Mouse (Mus musculus) adrenal gland, postnatal 14 days (tissue): ENCODE data around the gene Cdc14a. TPM values are rescaled to one million over a fixed set of nuclear protein-coding genes. Genes with fewer than 3 reads are reported as not detected.
"Not testable (repeated sequence)": the region's sequence is repeated elsewhere in the genome, so short reads cannot be mapped to it uniquely, and the experiment has no call there.

Source experiments
- DNase-seq: peaks from one replicate; pipeline ENCODE4 v3.0.0; 2021; ENCODE audit warnings: mixed read lengths
- total RNA-seq: library from RNA; stranded (reverse); gene quantifications from 2 replicates; pipeline ENCODE4 v1.2.3, GENCODE M21; 2021

Cdc14a gene
- total RNA-seq, 1 experiment from 2014 or later: 8.8 TPM

- no peak for DNase-seq
These were observed 50.6 kb downstream of the Cdc14a start for GRCm38 (mm10) chr3:116373196-116373595.

- no peak for DNase-seq
These were observed 54.9 kb downstream of the Cdc14a start for GRCm38 (mm10) chr3:116368868-116369437.

- no peak for DNase-seq
These were observed 57.7 kb downstream of the Cdc14a start for GRCm38 (mm10) chr3:116366125-116366524.

- DNase-seq: no peak
These were observed 61.9 kb downstream of the Cdc14a start for GRCm38 (mm10) chr3:116361906-116362305.

- DNase-seq: no peak
These were observed 62.7 kb downstream of the Cdc14a start for GRCm38 (mm10) chr3:116361101-116361500.

GRCm38 (mm10) chr3:116357866-116358265, 66.0 kb downstream of the Cdc14a start:
- DNase-seq: no peak

- DNase-seq: no peak
These were observed 66.7 kb downstream of the Cdc14a start for GRCm38 (mm10) chr3:116357180-116357579.

- DNase-seq: no peak
These were observed 68.6 kb downstream of the Cdc14a start for GRCm38 (mm10) chr3:116355026-116355788.

- DNase-seq: peak; percentile 63
These were observed 71.3 kb downstream of the Cdc14a start for GRCm38 (mm10) chr3:116352486-116352885.

GRCm38 (mm10) chr3:116350389-116350967, 73.4 kb downstream of the Cdc14a start:
- DNase-seq: no peak

GRCm38 (mm10) chr3:116347571-116347970, 76.3 kb downstream of the Cdc14a start:
- not testable (repeated sequence) for DNase-seq

GRCm38 (mm10) chr3:116345245-116345644, 78.6 kb downstream of the Cdc14a start:
- no peak for DNase-seq

- no peak for DNase-seq
These were observed 81.6 kb downstream of the Cdc14a start for GRCm38 (mm10) chr3:116342251-116342650.

- peak; percentile 85 for DNase-seq
These were observed 82.7 kb downstream of the Cdc14a start for GRCm38 (mm10) chr3:116340950-116341624.

GRCm38 (mm10) chr3:116340281-116340680, 83.6 kb downstream of the Cdc14a start:
- no peak for DNase-seq

GRCm38 (mm10) chr3:116338616-116339015, 85.2 kb downstream of the Cdc14a start:
- DNase-seq: no peak

GRCm38 (mm10) chr3:116337840-116338239, 86.0 kb downstream of the Cdc14a start:
- DNase-seq: no peak

- no peak for DNase-seq
These were observed 88.8 kb downstream of the Cdc14a start for GRCm38 (mm10) chr3:116335036-116335435.

- no peak for DNase-seq
These were observed 90.1 kb downstream of the Cdc14a start for GRCm38 (mm10) chr3:116333711-116334110.

GRCm38 (mm10) chr3:116333229-116333628, 90.6 kb downstream of the Cdc14a start:
- peak; percentile 71 for DNase-seq

- peak; percentile 69 for DNase-seq
These were observed 91.9 kb downstream of the Cdc14a start for GRCm38 (mm10) chr3:116331811-116332464.

- DNase-seq: no peak
These were observed 93.9 kb downstream of the Cdc14a start for GRCm38 (mm10) chr3:116329976-116330375.
